Mouse (Mus musculus) adrenal gland, adult 18-20 months (tissue): ENCODE results near the gene Wipi2. TPM values are rescaled to one million over a fixed set of nuclear protein-coding genes. Genes with fewer than 3 reads are reported as not detected.

Source experiments
- DNase-seq, 2 experiments: peaks; one replicate each; pipeline ENCODE4 v3.0.0; 2021 to 2022; ENCODE audit warnings: low spot score in 2 of 2
- total RNA-seq, 2 experiments: library from RNA; stranded (reverse); gene quantifications; 1 replicate in 1 of 2; 2 replicates in 1 of 2; pipeline ENCODE4 v1.2.3; 2021

Wipi2 gene
- total RNA-seq, 2 experiments from 2014 or later, result 104 TPM

GRCm38 (mm10) chr5:142688866-142689265 is 61.4 kb downstream of the Wipi2 start:
- DNase-seq, result no peak

GRCm38 (mm10) chr5:142690343-142690742 is 62.8 kb downstream of the Wipi2 start:
- DNase-seq, result no peak

GRCm38 (mm10) chr5:142692248-142692647 is 64.8 kb downstream of the Wipi2 start, which contains the start of gene Slc29a4:
Slc29a4 (plus strand) TSS chr5:142692512.
- DNase-seq, result no peak

- DNase-seq, result no peak
These were observed 65.7 kb downstream of the Wipi2 start for GRCm38 (mm10) chr5:142692971-142693737.

GRCm38 (mm10) chr5:142693738-142694430 is 66.4 kb downstream of the Wipi2 start:
- no peak for DNase-seq

- DNase-seq, result peak; percentile 63 to 64
These were observed 67.3 kb downstream of the Wipi2 start for GRCm38 (mm10) chr5:142694627-142695340.

GRCm38 (mm10) chr5:142696258-142696657 is 68.8 kb downstream of the Wipi2 start:
- DNase-seq, result no peak

GRCm38 (mm10) chr5:142696865-142697264 is 69.4 kb downstream of the Wipi2 start:
- DNase-seq, result no peak

- DNase-seq, result no peak
These were observed 70.2 kb downstream of the Wipi2 start for GRCm38 (mm10) chr5:142697742-142698141.

GRCm38 (mm10) chr5:142700842-142701589 is 73.5 kb downstream of the Wipi2 start:
- DNase-seq, result no peak

GRCm38 (mm10) chr5:142701651-142702510 is 74.4 kb downstream of the Wipi2 start:
- DNase-seq, result peak; percentile 29 to 46

GRCm38 (mm10) chr5:142702511-142703138 is 75.1 kb downstream of the Wipi2 start:
- no peak for DNase-seq

GRCm38 (mm10) chr5:142703569-142703968 is 76.1 kb downstream of the Wipi2 start:
- no peak for DNase-seq

- no peak for DNase-seq
These were observed 80.2 kb downstream of the Wipi2 start for GRCm38 (mm10) chr5:142707709-142708108.

GRCm38 (mm10) chr5:142709436-142709835 is 81.9 kb downstream of the Wipi2 start:
- no peak for DNase-seq

GRCm38 (mm10) chr5:142712373-142712772 is 84.9 kb downstream of the Wipi2 start:
- no peak for DNase-seq

- peak in 1 of 2 experiments; percentile 24 for DNase-seq
These were observed 86.5 kb downstream of the Wipi2 start for GRCm38 (mm10) chr5:142713966-142714365.

- DNase-seq, result no peak
These were observed 87.6 kb downstream of the Wipi2 start for GRCm38 (mm10) chr5:142715059-142715458.

- DNase-seq, result no peak
These were observed 88.6 kb downstream of the Wipi2 start for GRCm38 (mm10) chr5:142716056-142716455.
